Mouse (Mus musculus) urinary bladder, adult 2 months (tissue): ENCODE data around the gene Dcxr. TPM values are rescaled to one million over a fixed set of nuclear protein-coding genes. Genes with fewer than 3 reads are reported as not detected.

Experiments
- polyA plus RNA-seq: library from polyadenylated mRNA; depleted of rRNA; stranded (reverse); fragments of >200 nt; gene quantifications from 2 replicates; pipeline ENCODE4 v1.2.3, GENCODE M21; 2012; rRNA removed

The Dcxr gene
- polyA plus RNA-seq, 1 experiment = 60.6 TPM

Other genes starting within 250 kb of the Dcxr start
- gene Mrpl12, start 242.7 kb downstream of the Dcxr start, polyA plus RNA-seq = 62.4 and 72.4 TPM in 2 replicates
- 98.9 and 115 TPM in 2 replicates for gene Slc25a10, start 235.4 kb downstream of the Dcxr start, polyA plus RNA-seq
- 1.8 and 2.4 TPM in 2 replicates for gene Gcgr, start 196.6 kb downstream of the Dcxr start, polyA plus RNA-seq
- gene Mcrip1, start 177.6 kb downstream of the Dcxr start, polyA plus RNA-seq = 112 and 117 TPM in 2 replicates
- gene Ppp1r27, start 176.1 kb downstream of the Dcxr start, polyA plus RNA-seq = not detected in 2 replicates
- gene P4hb, start 154.0 kb downstream of the Dcxr start, polyA plus RNA-seq = 272 and 354 TPM in 2 replicates
- 399 and 409 TPM in 2 replicates for gene Arhgdia, start 145.7 kb downstream of the Dcxr start, polyA plus RNA-seq
- gene Alyref, start 128.9 kb downstream of the Dcxr start, polyA plus RNA-seq = 56.2 and 57.6 TPM in 2 replicates
- gene Anapc11, start 128.9 kb downstream of the Dcxr start, polyA plus RNA-seq = 112 and 116 TPM in 2 replicates
- 0.40 and 0.62 TPM in 2 replicates for gene Npb, start 118.8 kb downstream of the Dcxr start, polyA plus RNA-seq
- 87.2 and 120 TPM in 2 replicates for gene Pcyt2, start 109.3 kb downstream of the Dcxr start, polyA plus RNA-seq
- 78.6 and 107 TPM in 2 replicates for gene Sirt7, start 102.0 kb downstream of the Dcxr start, polyA plus RNA-seq
- 50.1 and 62.5 TPM in 2 replicates for gene Mafg, start 93.7 kb downstream of the Dcxr start, polyA plus RNA-seq
- 15.5 and 18.5 TPM in 2 replicates for gene Pycr1, start 83.5 kb downstream of the Dcxr start, polyA plus RNA-seq
- 0.07 and 0.21 TPM in 2 replicates for gene Myadml2, start 79.1 kb downstream of the Dcxr start, polyA plus RNA-seq
- 13.0 and 16.6 TPM in 2 replicates for gene Notum, start 66.1 kb downstream of the Dcxr start, polyA plus RNA-seq
- 50.8 and 52.2 TPM in 2 replicates for gene Aspscr1, start 54.3 kb downstream of the Dcxr start, polyA plus RNA-seq
- gene Cenpx, start 13.5 kb downstream of the Dcxr start, polyA plus RNA-seq = 62.3 and 76.0 TPM in 2 replicates
- 54.6 and 66.6 TPM in 2 replicates for gene Lrrc45, start 13.4 kb downstream of the Dcxr start, polyA plus RNA-seq
- 14.6 and 17.4 TPM in 2 replicates for gene Rac3, start 5.8 kb downstream of the Dcxr start, polyA plus RNA-seq
- gene Cbr2, start 4.8 kb upstream of the Dcxr start, polyA plus RNA-seq = 349 and 361 TPM in 2 replicates
- gene Hmga1b, start 35.5 kb upstream of the Dcxr start, polyA plus RNA-seq = 1.7 and 2.1 TPM in 2 replicates
- gene Rfng, start 56.9 kb upstream of the Dcxr start, polyA plus RNA-seq = 25.7 and 27.4 TPM in 2 replicates
- 119 and 149 TPM in 2 replicates for gene Gps1, start 57.0 kb upstream of the Dcxr start, polyA plus RNA-seq
- gene Dus1l, start 69.1 kb upstream of the Dcxr start, polyA plus RNA-seq = 36.1 and 39.1 TPM in 2 replicates
- gene Fasn, start 97.3 kb upstream of the Dcxr start, polyA plus RNA-seq = 187 and 188 TPM in 2 replicates
- 3.8 and 4.1 TPM in 2 replicates for gene Ccdc57, start 205.6 kb upstream of the Dcxr start, polyA plus RNA-seq
- 16.5 and 17.3 TPM in 2 replicates for gene Slc16a3, start 221.2 kb upstream of the Dcxr start, polyA plus RNA-seq